Mouse (Mus musculus): ENCODE results near the gene Rbm38. TPM values are rescaled to one million over a fixed set of nuclear protein-coding genes. Genes with fewer than 3 reads are reported as not detected.

Rbm38 gene
- polyA plus RNA-seq, 1 experiment from 2014 or later = 11.9 TPM

DNA sequence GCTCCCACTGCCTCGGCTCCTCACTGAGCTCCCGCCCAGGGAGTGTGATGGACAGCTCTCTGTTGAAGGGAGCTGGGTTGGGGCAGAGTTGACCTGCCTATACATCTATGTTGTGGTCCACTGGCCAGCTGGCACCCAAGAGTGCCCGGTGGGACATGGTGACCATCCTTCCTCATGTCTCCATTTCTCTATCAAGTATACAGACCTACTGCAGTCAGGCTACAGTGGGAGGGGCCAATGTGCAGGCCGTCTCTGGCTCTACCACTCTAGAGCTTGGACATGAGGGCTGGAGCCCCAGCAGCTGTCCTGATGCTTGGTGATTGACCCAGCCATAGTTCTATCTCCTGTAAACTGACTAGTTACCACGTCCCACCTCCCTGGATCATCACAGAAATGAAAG, 17.0 kb downstream of the Rbm38 start:
- peaks cover 13% of the 10 kb centered on the region for H3K36me3 ChIP-seq (ENCODE audit: control insufficient read depth, insufficient read depth, low read length)
- no peaks in the 10 kb centered on the region for H3K4me1 ChIP-seq (ENCODE audit: control insufficient read depth, insufficient read depth, low read length)
- WGBS = 88% methylated on average over 5 of the region's 5 CpGs
- ATAC-seq (ENCODE audit: low read depth) = no peak
- H3K27me3 ChIP-seq (ENCODE audit: control insufficient read depth, insufficient read depth, low read length) = no peaks in the 10 kb centered on the region
- H3K9ac ChIP-seq (replicated peaks; ENCODE audit: low read depth, low read length) = no peak overlapping the region
- no peak overlapping the region for H3K4me3 ChIP-seq (ENCODE audit: low read depth, low read length)
- no peaks in the 10 kb centered on the region for H3K9me3 ChIP-seq (ENCODE audit: control insufficient read depth, low read length)
- H3K4me2 ChIP-seq (ENCODE audit: low read depth, low read length) = no peak overlapping the region
- no peak overlapping the region for H3K27ac ChIP-seq (ENCODE audit: low read depth, low read length)

DNA sequence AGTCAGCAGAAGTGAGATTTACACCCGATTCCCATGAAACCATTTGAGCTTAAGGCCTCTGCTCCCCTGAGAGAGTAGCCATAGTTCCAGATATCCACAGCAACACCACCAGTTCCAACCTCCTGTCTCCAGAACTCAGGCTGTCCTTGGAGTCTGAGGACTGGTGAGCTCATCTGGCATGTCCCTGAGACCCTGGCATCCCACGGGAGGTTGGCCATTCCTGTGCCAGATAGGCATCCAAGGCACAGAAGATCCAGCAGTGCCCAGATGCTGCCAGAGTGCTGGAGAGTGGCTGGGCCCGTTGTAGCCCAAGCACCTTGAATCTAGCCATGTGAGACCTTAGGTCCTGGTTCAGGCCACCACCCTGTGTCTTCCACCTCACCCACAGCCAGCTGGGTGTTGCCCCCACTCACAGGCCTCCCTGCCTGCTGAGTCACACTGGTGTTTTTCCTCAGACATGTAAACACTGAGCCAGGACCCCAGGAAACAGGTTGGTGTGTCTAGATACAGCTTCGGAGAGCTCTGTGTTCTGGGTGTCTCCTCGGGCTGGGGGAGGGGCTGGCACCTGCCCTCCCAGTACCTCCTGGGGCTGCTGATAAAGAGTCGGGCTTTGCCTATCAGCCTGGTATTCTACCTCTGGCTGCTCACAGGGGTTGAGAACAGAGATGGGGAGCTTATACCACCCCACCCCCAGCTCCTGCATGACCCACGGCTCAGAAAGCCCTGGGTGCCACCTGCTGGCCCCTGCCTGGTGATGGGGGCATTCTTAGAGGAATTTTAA, 17.7 kb downstream of the Rbm38 start:
- H3K4me2 ChIP-seq (ENCODE audit: low read depth, low read length) = no peak overlapping the region
- WGBS = 74% methylated on average over 7 of the region's 7 CpGs
- ATAC-seq (ENCODE audit: low read depth) = no peak
- no peak overlapping the region for H3K27ac ChIP-seq (ENCODE audit: low read depth, low read length)
- H3K27me3 ChIP-seq (ENCODE audit: control insufficient read depth, insufficient read depth, low read length) = no peaks in the 10 kb centered on the region
- no peak overlapping the region for H3K9ac ChIP-seq (replicated peaks; ENCODE audit: low read depth, low read length)
- H3K4me1 ChIP-seq (ENCODE audit: control insufficient read depth, insufficient read depth, low read length) = no peaks in the 10 kb centered on the region
- H3K9me3 ChIP-seq (ENCODE audit: control insufficient read depth, low read length) = no peaks in the 10 kb centered on the region
- no peak overlapping the region for H3K4me3 ChIP-seq (ENCODE audit: low read depth, low read length)
- H3K36me3 ChIP-seq (ENCODE audit: control insufficient read depth, insufficient read depth, low read length) = peaks cover 13% of the 10 kb centered on the region

DNA sequence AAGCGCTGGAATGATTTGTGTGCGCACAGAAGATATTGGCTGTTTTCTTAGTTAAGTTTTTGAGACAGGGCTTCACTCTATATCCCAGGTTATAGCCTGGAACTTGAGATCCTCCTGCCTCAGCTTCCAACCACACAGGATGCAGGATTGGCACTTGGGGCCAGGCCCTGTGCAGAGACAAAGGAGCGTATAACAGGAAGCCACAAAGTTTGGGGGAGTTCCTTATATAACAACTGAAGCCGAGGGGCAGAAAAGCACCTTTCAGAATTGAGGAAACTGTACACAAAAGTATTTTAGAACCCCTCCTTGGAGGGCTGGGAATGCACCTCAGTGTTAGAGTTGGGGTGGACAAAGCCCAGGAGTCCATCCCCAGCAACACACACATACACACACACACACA, 18.7 kb downstream of the Rbm38 start:
- Histone ChIP-seq H3K9me3 (ENCODE audit: control insufficient read depth, low read length) (no peaks in the 10 kb centered on the region), H3K9ac (replicated peaks; ENCODE audit: low read depth, low read length) (no peak overlapping the region), H3K4me2 (ENCODE audit: low read depth, low read length) (no peak overlapping the region), H3K36me3 (ENCODE audit: control insufficient read depth, insufficient read depth, low read length) (peaks cover 6% of the 10 kb centered on the region; the same call in 1 of the 2 replicates), H3K27ac (ENCODE audit: low read depth, low read length) (no peak overlapping the region), H3K27me3 (ENCODE audit: control insufficient read depth, insufficient read depth, low read length) (no peaks in the 10 kb centered on the region), H3K4me3 (ENCODE audit: low read depth, low read length) (no peak overlapping the region), H3K4me1 (ENCODE audit: control insufficient read depth, insufficient read depth, low read length) (no peaks in the 10 kb centered on the region)
- WGBS = 96% methylated on average over 4 of the region's 4 CpGs
- ATAC-seq (ENCODE audit: low read depth) = no peak

DNA sequence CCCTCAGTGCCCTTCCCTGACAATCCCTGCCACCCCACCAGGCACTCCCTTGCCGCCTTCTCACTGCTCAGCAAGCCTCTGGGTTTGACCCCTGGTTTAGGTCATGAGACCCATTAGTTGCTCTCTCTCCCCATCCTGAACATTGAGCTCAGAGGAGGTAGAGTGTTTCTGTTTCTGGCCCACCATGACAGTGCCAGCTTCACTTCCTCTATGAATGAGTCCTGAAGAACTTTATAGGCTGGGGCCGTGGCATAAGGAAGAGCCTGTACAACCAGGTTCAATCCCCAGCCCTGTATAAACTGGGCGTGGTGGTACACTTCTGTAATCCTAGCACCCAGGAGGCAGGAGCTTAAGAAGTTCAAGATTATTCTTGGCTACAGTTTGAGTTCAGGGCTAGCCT, 20.5 kb downstream of the Rbm38 start:
- H3K4me1 ChIP-seq (ENCODE audit: control insufficient read depth, insufficient read depth, low read length) = no peaks in the 10 kb centered on the region
- H3K36me3 ChIP-seq (ENCODE audit: control insufficient read depth, insufficient read depth, low read length) = no peaks in the 10 kb centered on the region
- H3K9ac ChIP-seq (replicated peaks; ENCODE audit: low read depth, low read length) = no peak overlapping the region
- H3K9me3 ChIP-seq (ENCODE audit: control insufficient read depth, low read length) = no peaks in the 10 kb centered on the region
- no peak overlapping the region for H3K27ac ChIP-seq (ENCODE audit: low read depth, low read length)
- H3K4me3 ChIP-seq (ENCODE audit: low read depth, low read length) = no peak overlapping the region
- ATAC-seq (ENCODE audit: low read depth) = no peak
- no peak overlapping the region for H3K4me2 ChIP-seq (ENCODE audit: low read depth, low read length)
- H3K27me3 ChIP-seq (ENCODE audit: control insufficient read depth, insufficient read depth, low read length) = no peaks in the 10 kb centered on the region
- WGBS = 85% methylated on average over 3 of the region's 3 CpGs

DNA sequence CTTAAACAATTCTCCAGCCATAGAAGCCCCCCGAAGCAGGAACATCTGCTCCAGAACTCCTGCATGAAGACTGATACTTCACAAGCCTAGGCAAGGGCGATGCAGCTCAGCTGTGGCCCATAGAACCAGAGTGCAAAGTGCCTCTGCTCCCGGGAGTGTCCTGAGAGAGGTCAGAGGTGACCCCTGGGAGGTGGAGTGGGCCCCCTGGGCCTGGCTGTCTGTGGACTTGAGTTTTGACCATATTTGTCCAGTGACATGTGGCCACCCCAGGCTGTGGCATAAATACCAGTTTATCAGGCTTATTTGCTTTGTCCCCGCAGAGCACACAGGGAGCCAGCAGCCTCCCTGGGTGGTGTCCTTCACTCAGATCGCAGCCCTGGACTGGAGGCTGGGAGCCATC, 20.9 kb downstream of the Rbm38 start:
- no peaks in the 10 kb centered on the region for H3K36me3 ChIP-seq (ENCODE audit: control insufficient read depth, insufficient read depth, low read length)
- 72% methylated on average over 5 of the region's 5 CpGs for WGBS
- no peak for ATAC-seq (ENCODE audit: low read depth)
- H3K4me1 ChIP-seq (ENCODE audit: control insufficient read depth, insufficient read depth, low read length) = no peaks in the 10 kb centered on the region
- no peaks in the 10 kb centered on the region for H3K9me3 ChIP-seq (ENCODE audit: control insufficient read depth, low read length)
- H3K4me3 ChIP-seq (ENCODE audit: low read depth, low read length) = no peak overlapping the region
- H3K4me2 ChIP-seq (ENCODE audit: low read depth, low read length) = no peak overlapping the region
- H3K27ac ChIP-seq (ENCODE audit: low read depth, low read length) = no peak overlapping the region
- no peak overlapping the region for H3K9ac ChIP-seq (replicated peaks; ENCODE audit: low read depth, low read length)
- no peaks in the 10 kb centered on the region for H3K27me3 ChIP-seq (ENCODE audit: control insufficient read depth, insufficient read depth, low read length)

DNA sequence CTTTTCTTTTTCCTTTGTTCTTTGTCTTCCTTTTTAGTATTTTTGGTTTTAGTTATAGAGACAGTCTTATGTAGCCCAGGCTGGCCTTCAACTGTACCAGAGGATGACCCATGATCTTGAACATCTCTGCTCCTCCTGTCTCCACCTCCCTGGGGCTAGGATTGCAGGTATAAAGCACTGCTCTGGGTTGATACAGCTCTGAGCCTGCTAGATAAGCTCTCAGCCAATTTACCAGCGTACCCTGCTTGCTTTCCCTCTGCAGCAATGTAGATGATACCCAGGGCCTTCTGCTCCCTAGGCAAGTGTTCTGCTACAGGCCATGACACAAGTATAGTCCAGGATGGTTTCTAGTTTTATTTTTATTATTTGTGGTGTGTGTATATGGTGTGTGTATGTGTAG, 21.6 kb downstream of the Rbm38 start:
- no peaks in the 10 kb centered on the region for H3K27me3 ChIP-seq (ENCODE audit: control insufficient read depth, insufficient read depth, low read length)
- no peak overlapping the region for H3K9ac ChIP-seq (replicated peaks; ENCODE audit: low read depth, low read length)
- H3K36me3 ChIP-seq (ENCODE audit: control insufficient read depth, insufficient read depth, low read length) = no peaks in the 10 kb centered on the region
- H3K27ac ChIP-seq (ENCODE audit: low read depth, low read length) = no peak overlapping the region
- H3K4me3 ChIP-seq (ENCODE audit: low read depth, low read length) = no peak overlapping the region
- no peak for ATAC-seq (ENCODE audit: low read depth)
- WGBS = 83% methylated on average over 1 of the region's 1 CpGs
- no peak overlapping the region for H3K4me2 ChIP-seq (ENCODE audit: low read depth, low read length)
- no peaks in the 10 kb centered on the region for H3K9me3 ChIP-seq (ENCODE audit: control insufficient read depth, low read length)
- H3K4me1 ChIP-seq (ENCODE audit: control insufficient read depth, insufficient read depth, low read length) = no peaks in the 10 kb centered on the region

DNA sequence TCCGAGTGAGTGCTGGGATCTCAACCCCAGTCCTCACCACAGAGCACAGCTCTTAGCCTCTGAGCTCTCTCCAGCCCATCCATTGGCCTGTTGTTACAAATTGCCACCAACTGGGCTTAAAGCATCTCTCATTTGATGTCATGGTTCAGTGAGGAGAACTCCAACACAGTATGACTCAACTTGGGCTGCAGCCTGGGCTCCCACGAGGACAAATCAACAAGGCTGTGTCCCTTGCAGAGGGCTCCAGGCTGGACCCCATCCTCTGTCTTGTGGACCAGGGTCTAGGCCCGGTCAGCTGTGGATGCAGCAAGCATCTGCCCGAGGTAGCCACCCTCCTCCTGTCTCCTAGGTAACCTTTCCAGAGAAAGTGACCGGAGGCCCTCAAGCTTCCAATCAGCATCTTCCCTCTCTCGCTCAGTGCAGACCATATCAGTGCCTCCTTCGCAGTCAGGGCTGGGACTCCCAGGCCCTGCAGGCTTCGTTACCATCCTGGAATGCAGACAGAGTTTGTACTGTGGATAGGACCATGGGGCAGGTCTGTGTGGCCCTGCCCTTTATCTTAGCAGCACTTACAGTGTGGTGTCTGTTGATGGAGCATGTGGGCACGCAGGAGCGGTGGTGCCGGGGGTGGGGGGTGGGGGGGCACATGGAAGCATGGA, 22.3 kb downstream of the Rbm38 start:
- H3K36me3 ChIP-seq (ENCODE audit: control insufficient read depth, insufficient read depth, low read length) = no peaks in the 10 kb centered on the region
- H3K4me1 ChIP-seq (ENCODE audit: control insufficient read depth, insufficient read depth, low read length) = no peaks in the 10 kb centered on the region
- H3K4me2 ChIP-seq (ENCODE audit: low read depth, low read length) = no peak overlapping the region
- H3K27ac ChIP-seq (ENCODE audit: low read depth, low read length) = no peak overlapping the region
- 69% methylated on average over 11 of the region's 11 CpGs for WGBS
- no peak overlapping the region for H3K9ac ChIP-seq (replicated peaks; ENCODE audit: low read depth, low read length)
- ATAC-seq (ENCODE audit: low read depth) = no peak
- H3K9me3 ChIP-seq (ENCODE audit: control insufficient read depth, low read length) = no peaks in the 10 kb centered on the region
- H3K4me3 ChIP-seq (ENCODE audit: low read depth, low read length) = no peak overlapping the region
- no peaks in the 10 kb centered on the region for H3K27me3 ChIP-seq (ENCODE audit: control insufficient read depth, insufficient read depth, low read length)

DNA sequence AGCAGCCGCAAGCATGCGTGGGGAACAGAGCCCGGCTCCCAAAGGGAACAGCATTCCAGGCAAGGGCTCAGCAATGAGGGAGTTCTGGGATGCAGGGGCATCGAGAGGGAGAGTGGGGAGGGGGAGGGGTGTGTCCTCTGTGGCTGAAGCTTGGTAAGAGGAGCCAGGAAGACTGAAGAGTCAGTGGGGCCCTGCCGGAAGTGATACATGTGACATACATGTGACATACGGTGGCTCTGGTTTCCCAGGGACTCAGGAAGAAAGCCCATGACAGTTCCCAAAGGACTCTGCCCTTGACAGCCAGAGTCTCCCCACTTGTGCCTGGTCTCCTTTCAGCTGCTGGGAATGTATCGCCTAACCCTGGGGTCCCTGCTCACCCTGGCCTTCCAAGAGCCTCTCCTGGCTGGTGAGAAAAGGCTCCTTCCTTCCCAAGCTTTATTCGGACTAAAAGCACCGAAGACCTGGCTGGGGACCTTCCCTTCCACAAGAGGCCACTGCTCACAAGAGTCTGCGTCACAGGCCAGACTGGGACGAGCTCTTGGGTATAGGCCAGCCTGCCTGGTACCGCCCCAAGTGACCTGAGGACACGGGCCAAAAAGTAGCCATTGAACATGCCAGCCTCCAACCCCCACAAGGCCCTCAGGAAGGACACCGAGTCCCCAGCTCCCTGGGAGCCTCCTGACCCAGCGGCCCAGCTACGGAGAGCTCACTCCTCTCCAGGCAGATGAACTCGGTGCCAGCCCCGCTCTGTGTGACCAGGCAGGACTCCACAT, 24.1 kb downstream of the Rbm38 start:
- H3K27me3 ChIP-seq (ENCODE audit: control insufficient read depth, insufficient read depth, low read length) = no peaks in the 10 kb centered on the region
- no peaks in the 10 kb centered on the region for H3K4me1 ChIP-seq (ENCODE audit: control insufficient read depth, insufficient read depth, low read length)
- H3K9me3 ChIP-seq (ENCODE audit: control insufficient read depth, low read length) = no peaks in the 10 kb centered on the region
- no peaks in the 10 kb centered on the region for H3K36me3 ChIP-seq (ENCODE audit: control insufficient read depth, insufficient read depth, low read length)
- no peak overlapping the region for H3K4me3 ChIP-seq (ENCODE audit: low read depth, low read length)
- H3K4me2 ChIP-seq (ENCODE audit: low read depth, low read length) = no peak overlapping the region
- no peak for ATAC-seq (ENCODE audit: low read depth)
- H3K27ac ChIP-seq (ENCODE audit: low read depth, low read length) = no peak overlapping the region
- 81% methylated on average over 17 of the region's 18 CpGs for WGBS
- no peak overlapping the region for H3K9ac ChIP-seq (replicated peaks; ENCODE audit: low read depth, low read length)
